Mouse (Mus musculus) c-Kit-positive CD71-positive TER-119-positive erythroid progenitor cells, embryonic 14.5 days (primary cell): Measurements from ENCODE around the gene Ets1.

Experiments used
- DNase-seq: peaks from one replicate; pipeline ENCODE4 v3.0.0-alpha.2; 2013; ENCODE audit warnings: low spot score

Ets1 gene

DNA sequence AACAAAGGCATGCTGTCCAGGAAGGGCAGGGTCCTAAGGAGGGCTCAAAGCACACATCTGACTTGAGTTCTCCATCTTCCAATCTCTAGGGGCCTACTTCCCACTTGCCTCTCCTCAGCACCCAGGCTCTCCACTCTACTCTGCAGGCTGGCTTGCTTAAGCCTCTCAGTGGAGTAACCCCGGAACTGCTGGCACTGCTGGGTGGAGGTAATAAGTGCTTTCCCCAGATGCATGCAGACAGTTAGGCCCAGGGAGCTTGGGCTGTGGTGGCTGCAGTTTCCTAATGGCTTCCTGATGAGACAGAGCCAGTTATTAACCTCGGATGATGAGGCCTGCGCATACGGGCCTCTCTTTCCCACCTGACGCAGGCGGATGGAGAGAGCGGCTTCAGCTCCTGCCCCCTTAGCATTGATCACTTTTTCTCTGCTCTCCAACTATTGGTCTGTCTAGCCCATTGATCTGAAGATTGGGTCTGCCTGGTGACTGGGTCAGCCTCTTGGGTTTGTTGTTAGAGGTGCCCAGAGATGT lies 76.4 kb downstream of the Ets1 start:
- no peak for DNase-seq

DNA sequence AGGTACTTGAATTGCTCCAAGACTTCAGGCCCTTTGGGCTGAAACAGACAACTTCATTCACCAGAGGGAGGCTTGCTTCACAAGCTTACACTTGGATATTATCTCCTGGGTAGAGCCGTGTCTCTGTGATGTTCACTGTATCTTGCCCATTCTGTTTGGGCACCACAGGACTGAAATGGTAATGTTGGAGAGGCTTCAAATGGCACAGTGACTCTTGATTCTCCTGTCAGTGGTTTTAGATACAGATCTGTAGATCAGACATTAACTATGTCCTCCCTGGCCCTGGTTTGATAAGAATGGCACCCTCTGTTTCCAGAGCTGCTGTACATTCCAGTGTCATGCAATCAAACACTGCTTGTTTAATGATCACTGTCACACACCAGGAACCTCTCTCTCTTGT lies 77.1 kb downstream of the Ets1 start:
- no peak for DNase-seq

DNA sequence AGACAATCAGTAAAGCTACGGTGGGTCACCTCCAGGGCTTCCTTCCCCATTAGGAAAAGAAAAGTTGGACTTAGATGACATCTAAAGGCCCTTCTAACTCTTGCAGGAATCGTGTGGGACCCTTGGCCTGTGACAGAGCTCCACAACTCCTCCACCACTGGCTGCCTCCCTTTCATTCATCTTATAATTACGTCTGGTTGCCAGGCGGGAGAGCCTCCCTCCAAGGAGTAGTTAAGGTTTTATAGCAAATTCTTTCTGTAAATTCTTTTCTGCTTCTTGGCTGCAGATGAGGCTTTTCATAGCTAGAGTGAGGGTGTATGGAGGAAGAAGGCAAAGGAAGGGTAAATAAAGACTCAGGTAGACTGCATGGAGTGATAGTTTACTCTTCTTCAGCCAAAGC lies 77.8 kb downstream of the Ets1 start:
- DNase-seq = no peak

DNA sequence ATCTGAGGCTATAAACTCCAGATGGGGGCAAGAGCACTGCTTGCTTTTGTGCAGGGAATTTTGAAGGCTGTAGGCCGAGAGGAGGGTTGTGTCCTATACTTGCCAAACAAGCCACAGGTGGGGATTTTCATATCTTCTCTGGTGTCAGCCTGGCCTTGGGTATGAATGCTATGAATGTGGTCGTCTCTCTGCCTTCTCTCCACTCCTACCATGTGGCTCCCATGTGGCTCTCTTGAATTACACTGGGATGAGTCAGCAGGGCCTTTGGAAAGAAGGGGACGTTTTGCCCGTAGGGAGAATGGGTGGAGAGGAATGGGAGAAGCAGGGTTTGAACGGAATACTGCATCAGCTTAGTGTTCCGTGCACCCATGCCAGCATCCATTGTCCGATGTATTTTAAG lies 78.5 kb downstream of the Ets1 start:
- DNase-seq = no peak

DNA sequence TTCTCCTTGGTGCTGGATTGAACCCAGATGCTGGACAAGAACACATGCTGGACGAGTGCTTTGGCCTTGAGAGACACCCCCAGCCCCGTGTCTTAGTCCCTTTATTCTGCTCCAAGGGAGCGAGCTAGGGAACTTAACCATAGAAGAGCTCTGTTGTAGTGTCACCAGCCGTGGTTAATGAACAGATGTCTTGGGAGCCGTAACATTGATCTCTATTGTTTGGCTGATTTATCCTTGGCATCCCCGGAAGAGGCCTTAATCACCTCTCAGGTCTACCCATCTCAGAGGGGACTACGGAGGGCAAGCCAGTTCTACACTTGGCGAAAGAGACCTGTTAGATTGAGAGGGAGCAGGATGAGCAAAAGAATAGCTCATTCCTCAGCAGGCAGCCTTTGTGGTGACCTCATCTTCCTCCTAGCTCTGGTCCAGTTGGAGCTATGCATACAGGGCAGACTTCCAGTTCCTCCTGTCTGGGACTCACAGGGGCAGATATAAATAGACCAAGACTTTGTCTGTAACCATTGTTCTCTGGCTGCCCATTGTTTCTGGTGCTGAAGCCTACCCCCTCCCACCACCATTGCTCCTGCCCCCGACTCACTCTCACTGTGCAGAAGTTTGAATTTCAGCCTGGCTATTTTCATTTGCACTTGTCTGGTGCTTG lies 79.9 kb downstream of the Ets1 start:
- DNase-seq = no peak

DNA sequence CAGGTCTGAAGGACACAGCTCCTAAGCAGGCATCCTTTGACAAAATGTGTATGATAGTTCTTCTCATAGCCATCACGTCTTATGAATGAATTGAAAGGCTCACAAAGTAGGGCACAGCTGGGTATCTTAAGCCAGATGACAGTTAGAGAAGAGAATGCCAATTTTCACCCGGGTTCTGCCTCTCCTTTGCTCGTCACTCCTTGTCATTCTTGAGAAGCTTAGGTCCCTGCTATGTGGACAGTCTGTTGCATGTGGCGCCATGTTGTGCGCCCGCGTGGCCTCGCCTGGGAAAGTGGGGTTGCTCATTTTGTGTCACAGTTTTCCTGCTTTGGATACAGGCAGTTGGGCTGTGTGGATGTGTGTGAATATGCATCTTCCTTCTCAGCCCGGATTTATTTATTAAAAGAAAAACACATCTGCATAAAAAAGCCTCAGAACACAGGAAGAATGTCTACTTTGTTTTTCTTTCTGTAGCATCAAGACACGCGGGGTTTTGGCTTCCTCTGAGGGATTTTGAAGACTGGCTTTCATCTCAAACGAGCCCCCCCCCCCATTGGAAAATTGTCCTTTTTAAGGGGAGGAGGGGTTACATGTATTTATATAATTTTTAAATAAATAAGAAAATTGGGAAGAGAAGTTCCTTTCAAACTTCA lies 81.4 kb downstream of the Ets1 start:
- DNase-seq = no peak

DNA sequence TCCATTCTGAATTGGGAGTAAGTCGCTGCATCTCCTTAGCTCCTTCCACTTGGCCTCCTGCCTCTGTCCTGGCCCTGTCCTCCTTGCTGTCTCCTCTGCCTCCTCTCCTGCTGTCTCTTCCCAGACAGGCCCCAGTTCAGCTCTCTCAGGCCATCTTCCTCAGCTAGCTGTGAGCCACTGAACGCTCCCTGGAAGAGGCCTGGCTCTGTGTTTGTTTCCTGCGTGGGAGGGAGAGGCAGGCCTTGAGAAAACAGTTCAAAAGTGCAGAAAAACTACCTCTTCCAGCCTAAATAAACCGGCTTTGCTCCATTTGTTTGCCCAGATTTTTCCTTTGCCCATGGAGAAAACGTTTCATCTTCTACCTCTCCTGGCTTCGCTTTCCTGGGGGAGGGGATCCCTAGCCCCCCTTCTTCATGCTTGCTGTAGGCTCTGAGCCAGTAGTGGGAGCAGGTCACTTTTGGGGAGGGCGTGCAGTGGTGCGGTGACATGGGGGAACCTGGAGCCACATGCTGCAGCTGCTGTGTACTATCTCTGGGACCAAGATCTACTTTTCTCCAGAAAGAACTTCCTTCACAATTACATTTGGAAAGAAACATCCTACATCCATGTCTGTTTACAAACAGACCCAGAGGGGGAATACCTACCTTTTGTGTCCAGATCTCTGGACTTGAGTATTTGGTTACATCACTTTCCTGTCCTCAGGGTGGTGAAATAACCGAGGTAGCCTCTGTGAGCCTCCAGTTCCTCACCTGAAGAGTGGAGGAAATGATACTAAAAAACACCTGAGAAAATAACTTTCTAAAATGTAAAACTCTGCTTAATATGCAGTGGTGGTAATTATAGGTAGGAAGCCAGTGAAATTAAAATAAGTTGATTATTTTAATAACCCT lies 82.2 kb downstream of the Ets1 start:
- no peak for DNase-seq

DNA sequence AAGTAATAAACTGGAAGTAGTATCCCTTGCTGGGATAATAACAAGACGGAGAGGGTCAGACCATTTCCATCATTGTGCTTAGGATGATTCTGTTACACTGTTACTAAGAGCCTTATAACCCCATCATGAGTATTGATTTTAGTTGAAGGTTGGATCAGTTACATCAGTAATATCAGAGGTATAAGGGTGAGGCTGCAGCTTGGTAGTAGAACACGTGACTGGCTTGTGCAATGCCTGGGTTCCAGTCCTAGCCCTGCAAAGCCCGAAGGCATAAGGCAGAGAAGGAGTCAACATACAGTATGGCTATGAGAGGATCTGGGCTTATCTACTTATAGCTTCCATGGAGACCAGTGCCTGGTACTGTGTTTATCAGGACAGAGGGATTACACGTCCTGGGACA lies 82.8 kb downstream of the Ets1 start:
- DNase-seq = no peak

DNA sequence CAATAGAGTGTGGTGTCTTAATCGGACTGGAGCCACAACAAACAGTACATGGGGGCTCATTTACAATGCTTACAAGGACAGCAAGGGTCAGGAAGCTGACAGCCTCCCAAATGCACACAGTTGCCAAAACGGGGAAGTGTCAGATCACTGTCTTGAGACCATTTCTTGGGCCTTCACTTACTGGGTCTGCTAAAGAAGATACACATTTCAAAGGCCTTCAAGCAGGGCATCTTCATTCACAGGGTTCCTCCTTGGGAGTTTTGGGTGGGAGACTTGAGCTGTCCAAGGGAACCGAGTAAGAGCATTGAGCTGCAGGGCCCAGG lies 83.9 kb downstream of the Ets1 start:
- no peak for DNase-seq

DNA sequence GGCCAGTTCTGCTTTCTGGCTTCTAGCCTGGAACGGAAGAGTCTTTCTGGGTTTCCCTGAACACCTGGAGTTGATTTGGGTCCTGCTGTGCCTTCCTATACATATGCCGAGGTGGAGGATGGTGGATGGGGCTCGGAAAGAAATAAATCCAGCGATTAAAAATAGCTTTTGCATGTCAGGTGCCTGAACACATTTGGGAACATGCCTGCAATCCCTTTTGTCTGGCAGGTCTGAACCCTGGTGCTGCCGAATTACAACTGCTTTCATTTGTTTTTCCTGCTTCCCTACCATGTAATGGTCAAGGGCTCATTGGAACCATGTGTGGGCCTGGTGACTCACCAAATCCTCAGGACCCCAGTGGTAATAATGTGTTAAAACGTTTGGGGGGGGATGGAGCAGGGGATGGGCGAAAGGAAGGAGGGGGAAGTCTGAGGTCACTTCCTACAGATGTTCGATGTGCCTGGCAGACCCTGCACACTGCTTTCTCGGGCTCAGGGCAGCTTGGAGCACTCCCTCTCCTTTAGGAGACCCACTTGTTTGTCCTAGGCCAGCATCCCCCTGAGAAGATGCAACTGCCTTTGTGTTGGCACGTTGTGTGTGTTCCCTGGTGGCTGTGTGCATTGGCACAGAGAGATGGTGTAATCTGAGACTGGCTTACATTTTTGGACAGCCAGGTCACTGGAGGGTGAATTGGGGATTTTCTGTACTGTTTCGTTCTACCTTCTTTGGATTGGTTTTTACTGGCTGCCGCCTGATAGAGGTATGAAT lies 84.4 kb downstream of the Ets1 start:
- DNase-seq = no peak

DNA sequence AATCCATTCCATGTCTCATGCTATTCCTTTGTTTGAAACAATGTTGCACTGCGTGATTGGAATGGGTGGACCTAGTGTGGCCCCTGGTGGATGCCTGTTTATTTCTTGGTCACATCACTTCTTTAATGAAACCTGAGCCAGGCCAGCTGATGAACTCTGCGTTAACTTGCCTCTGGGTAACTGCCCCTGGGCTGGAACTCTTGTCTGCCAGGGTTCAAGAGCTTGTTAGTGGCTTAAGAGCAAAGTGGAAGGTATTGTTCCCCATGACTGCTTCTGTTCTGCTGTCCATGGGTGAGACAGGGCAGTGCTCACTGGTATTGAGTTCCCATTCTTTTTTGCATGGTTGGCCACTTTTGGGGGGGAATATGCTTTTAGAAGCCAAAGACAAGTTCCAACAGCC lies 85.1 kb downstream of the Ets1 start:
- no peak for DNase-seq

DNA sequence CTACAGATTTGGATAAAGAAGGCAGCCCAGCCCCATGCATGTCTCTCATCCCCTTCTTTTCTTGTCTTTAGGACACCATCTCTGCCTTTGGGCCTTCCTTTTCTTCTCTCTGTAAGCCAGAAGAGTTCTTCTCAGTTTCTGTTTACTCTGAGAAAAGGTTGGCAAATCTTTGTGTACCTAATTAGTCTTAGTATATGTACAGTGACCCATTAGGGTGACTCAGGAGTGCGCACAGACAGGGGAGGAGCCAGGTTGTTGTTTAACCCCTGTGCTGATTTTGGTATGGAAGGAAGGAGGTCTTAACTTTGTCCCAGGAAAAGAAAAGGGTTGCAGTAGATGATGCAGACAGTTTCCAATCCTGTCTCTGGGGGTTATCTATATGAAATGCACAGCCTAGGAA lies 86.2 kb downstream of the Ets1 start:
- DNase-seq = no peak

DNA sequence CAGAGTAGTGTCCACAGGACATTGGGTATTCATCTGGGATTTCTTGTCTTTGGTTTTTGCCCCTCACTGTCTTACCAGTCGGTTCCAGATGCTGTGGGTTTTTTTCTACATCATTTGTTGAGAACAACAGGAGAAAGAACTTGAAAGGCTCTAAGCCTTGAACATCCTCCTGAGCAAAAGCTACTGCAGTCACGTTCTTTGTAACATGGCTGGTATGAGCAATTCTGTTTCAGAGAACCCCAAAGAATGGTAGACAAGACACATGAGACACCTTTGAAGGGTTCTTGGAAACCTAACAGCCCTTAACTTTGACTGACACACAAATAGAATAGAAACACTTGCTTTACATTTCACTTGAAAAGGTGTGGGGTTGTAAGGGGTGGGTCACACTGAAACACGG lies 86.9 kb downstream of the Ets1 start:
- no peak for DNase-seq

DNA sequence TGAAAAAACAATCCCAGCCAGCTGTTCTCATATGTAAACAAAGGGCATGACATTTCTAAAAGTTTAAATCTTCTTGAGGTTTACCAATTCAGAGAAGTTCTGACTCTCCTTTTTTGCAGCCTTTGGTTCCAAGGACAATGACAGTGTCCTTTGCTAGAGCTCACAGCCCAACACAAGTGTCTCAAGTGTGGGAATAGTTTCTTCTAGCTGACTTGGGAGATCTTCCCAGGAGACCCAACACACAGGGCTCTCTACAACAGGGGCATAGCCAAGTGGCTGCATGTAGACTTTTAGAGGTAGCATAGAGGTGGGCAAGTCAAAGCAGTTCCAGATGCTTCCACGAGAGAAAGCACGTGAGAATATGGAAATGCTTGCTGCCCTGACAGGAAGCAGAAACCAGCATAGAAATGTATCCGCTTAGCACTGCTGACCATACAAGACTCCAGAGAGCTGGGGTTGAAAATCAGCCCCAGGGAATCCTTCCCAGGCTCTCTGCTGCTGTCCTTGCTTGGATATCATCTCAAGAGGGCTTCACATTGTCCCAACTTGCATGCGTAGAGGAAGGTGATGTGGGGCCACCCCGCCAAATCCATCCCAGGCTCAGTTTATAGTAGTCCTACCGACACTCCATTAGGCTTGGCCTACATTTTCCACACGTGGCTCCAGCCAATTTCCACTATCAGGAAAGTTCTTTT lies 88.3 kb downstream of the Ets1 start:
- no peak for DNase-seq

DNA sequence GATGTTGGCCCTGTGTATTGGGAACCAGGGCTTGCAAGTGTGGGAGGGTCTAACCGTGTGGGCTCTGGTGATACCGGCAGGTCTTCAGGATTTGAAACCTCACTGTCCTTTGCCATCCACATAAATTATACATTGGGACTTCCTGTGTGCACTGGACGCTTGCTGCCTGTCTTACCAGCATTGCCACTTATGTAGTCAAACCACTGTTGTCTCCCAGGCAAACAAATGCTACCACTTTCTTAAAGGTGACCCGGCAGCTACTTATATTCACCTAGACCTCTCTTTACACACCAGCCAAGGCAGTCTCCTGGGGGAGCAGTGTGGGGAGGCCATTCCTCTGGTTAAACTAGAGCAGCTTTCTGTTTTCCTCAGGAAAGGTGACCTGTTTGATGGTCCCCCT lies 89.9 kb downstream of the Ets1 start:
- DNase-seq = no peak

DNA sequence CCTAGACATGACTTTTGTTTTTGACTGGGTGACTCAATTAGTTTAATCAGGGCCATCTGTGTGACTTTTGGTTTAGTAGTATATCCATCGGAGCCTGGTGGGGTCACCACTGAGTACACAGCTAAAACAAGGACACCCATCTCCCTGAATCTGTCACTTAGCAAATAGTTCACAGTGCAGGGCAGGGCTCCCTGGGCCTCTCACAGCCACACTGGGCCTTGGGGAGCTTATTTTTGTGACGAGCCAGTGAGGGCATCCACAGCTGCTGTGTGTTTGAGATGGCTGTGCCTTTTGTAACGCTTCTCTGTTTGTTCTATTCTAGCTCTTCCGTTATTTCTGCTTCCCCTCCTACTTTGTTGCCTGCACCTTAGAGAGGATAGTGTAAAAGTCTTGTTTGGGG lies 90.6 kb downstream of the Ets1 start:
- no peak for DNase-seq

DNA sequence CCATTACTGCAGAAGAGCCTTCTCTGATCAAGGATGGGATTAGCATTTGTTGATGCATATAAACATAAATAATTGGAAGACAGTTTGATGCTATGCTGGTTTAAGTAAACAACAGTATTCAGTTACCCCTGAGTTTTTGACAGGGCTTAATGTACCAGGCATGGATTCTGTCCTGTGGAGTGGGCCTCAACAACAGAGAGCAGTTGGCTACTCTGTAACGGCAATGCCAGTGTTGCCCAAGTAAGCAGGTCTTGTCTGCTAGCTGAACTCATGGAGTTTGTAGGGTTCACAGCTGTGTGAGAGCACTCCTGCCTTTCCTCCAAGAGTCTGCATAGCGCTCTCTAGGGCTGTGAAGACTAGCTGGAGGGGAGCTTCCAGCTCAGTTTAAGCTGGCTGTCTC lies 91.0 kb downstream of the Ets1 start:
- no peak for DNase-seq

DNA sequence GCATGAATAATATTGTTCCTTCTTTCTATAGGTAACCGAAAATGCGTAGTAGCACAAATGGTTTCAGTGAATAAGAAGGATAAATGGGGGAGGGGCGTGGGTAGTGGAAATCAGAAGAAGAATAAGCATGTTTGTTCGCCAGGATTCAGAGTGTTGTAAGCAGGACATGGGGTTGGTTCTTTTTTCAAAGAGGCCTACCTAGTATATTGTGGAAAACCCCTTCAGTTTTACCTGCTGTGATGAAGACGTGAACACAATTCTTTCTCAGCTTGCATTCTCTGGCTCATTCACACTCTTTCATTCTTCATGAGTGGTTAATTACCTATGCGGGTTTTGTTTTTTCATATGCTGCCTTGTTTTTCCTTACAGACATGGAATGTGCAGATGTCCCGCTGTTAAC lies 92.3 kb downstream of the Ets1 start:
- no peak for DNase-seq

DNA sequence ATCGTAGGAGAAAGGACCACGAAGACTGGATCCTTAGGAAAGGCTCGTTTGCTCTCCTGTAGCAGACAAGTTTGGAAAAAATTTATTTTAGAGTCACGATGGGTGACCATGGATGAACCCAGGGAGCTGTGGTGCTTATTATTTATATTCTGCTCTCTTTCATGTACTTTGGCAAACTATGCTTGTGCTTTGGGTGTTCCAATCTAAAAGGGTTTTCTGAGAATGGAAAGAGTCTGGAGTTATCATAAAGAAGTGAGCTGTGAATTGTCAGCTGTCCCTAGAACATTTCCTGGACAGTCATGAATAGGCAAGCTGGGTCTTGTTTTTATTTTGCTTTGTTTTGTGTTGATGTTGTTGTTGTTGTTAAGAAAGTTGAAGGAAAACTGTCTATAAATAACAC lies 92.8 kb downstream of the Ets1 start:
- no peak for DNase-seq

DNA sequence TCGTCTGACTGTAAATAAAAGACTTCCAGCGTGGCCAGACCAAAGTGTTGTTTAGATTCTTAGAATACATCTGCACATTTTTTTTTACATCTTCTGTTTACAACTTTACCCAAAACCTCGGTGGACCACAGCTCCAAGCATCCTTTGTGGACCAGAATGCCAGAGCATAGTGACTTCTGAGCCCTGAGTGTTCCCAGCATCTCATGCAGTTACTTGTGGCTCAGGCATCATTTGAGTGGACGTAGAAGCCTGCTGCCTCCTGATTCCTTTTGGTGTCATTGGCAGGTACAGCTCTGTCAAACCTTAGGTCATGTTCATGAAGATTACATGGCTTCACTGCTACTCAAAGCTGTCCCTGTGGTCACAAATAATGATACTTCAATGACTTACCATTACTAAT lies 93.2 kb downstream of the Ets1 start:
- no peak for DNase-seq

DNA sequence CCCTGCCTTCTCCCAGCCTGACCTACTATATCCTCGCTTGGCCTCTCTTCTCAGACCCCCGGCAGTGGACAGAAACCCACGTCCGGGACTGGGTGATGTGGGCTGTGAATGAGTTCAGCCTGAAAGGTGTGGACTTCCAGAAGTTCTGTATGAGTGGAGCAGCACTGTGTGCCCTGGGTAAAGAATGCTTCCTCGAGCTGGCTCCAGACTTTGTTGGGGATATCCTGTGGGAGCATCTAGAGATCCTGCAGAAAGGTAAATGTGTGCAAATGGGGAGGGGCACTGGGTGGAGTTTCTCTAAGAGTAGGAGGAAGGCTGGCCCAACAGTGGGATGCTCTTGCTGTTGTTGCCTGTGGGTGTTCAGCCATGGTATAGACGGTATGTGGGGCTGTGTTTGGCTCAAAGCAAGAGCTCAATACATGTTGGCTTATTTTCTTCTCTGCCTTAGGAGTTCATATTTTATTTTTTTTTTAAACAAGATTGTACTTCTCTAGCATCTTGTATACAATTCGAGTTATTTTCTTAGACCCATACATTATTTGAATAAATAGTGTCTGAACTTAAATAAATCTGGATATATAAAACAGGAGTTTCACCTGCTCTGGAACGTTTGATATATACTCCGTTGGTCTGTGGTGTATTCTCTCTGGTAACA lies 94.1 kb downstream of the Ets1 start:
- DNase-seq = no peak
